Mouse (Mus musculus): ENCODE data around the gene Ube2v1. TPM values are rescaled to one million over a fixed set of nuclear protein-coding genes. Genes with fewer than 3 reads are reported as not detected.
A peak's percentile ranks its signal among the peaks of the same experiment; 100 is the strongest.

The Ube2v1 gene
- polyA plus RNA-seq (2015; fragmentation: Nextera tagmentation; extraction: Ambion mirVana), result 122 TPM in 2 replicates

DNA sequence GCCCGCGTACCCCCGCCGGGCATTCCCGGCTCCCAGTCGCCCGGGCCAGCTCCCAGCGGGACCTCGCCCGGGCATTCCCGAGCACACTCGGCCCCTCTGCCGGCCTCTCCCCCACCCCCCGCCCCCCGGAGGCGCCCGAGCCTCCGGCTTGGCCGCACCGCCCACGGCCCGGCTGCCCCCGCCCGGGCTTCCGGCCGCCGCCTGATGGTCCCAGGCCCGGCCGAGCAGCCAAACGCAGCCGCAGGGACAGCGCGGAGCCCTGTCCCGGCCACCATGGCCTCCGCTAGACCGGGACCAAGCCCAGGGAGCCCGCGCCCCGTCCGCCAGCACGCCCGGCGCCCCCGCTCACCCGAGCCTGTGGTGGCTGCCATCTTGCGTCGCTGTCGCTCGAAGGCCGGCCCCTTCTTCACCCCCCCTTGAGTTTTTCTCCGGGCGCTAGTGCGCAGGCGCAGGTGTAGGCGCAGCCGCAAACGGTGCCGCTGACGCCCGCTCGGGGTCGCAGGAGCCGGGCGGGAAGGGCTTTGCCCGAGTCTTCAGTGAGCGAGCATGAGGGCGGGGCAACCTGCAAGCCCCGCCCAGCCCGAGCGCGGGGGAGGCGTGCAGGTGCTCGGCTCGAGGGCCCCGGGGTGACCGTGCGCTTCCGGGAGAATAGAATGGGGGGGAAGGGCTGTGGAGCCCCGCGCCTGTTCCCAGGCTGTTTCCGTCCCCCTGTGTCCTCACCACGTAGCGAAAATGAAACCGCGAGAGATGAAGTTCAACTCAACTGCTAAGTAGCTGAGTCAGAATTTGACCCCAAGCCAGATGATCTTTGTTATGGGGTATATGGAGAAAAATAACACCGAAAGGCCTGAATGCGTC, at the start of gene Ube2v1:
Gene Ube2v1 (minus strand): TSS at position 505 of the 858 bp plus-strand sequence.
- peaks cover 22% of the 10 kb centered on the region for H3K36me3 ChIP-seq (replicated peaks; ENCODE audit: insufficient read depth, low read length)
- H3K4me1 ChIP-seq (ENCODE audit: insufficient read depth), result peaks cover 64% of the 10 kb centered on the region
- H3K4me3 ChIP-seq (ENCODE audit: low read depth, low read length), result peak within 1 kb of the TSS; percentile 91
- TF ChIP-seq CTCF (IDR thresholded peaks at IDR 0.05; ENCODE audit: low read depth), result peak; percentile 58
- TF ChIP-seq EP300 (IDR thresholded peaks at IDR 0.05; ENCODE audit: low read depth), result no peak; the same call in 1 of the 2 replicates
- H3K9ac ChIP-seq (replicated peaks), result peak within 1 kb of the TSS; percentile 97
- DNase-seq (peak; percentile 98), ATAC-seq (peak; percentile 78)
- peak within 1 kb of the TSS; percentile 75 for H3K4me2 ChIP-seq (ENCODE audit: low read depth, low read length)
- no peaks in the 10 kb centered on the region for H3K27me3 ChIP-seq (ENCODE audit: insufficient read depth, low read length)
- no peaks in the 10 kb centered on the region for H3K9me3 ChIP-seq (ENCODE audit: low read length)
- H3K27ac ChIP-seq (ENCODE audit: low read depth), result peak within 1 kb of the TSS; percentile 97
- WGBS (ENCODE audit: insufficient replicate concordance), result 1% methylated on average over 80 of the region's 87 CpGs

- Histone ChIP-seq H3K4me3 (ENCODE audit: low read depth, low read length) (no peak overlapping the region), H3K27me3 (ENCODE audit: insufficient read depth, low read length) (no peaks in the 10 kb centered on the region), H3K9me3 (ENCODE audit: low read length) (no peaks in the 10 kb centered on the region), H3K27ac (ENCODE audit: low read depth) (no peak overlapping the region), H3K4me2 (ENCODE audit: low read depth, low read length) (no peak overlapping the region), H3K36me3 (replicated peaks; ENCODE audit: insufficient read depth, low read length) (no peaks in the 10 kb centered on the region), H3K4me1 (ENCODE audit: insufficient read depth) (0 out of 2 replicates have a peak, but pooled peaks cover 3% of the 10 kb centered on the region), H3K9ac (replicated peaks) (no peak overlapping the region)
- TF ChIP-seq EP300 (IDR thresholded peaks at IDR 0.05; ENCODE audit: low read depth) (no peak), CTCF (IDR thresholded peaks at IDR 0.05; ENCODE audit: low read depth) (peak; percentile 81)
- 44% methylated on average over 5 of the region's 5 CpGs for WGBS (ENCODE audit: insufficient replicate concordance)
- ATAC-seq, result no peak
- peak; percentile 77 for DNase-seq
These were observed 48.8 kb upstream of the Ube2v1 start for GRCm38 (mm10) chr2:167680657-167681056.

DNA sequence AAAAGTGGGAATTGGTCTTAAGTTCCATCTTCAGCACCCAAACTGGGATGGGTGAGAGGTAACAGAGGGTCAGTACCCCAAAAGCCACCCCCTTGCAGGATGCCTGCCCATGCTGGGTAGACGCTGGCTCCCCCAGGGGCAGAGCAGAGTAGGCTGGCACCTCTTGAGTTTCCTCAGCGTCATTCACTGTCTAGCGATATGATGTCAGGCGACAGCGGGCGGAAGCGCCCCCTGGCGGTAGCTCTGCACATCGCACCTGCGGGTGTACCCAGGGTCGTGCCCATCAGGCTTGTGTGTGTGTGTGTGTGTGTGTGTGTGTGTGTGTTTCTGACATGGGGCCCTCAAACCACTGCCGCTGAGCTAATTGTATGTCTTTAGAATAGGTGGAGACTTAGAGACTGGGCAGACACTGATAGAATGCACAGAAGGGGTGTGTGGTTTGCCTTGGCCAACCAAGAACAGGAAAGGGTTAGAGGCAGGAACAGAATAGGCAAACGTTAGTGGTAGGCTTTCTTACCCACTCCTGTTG, 48.1 kb upstream of the Ube2v1 start:
- Histone ChIP-seq H3K9ac (replicated peaks) (no peak overlapping the region), H3K27me3 (ENCODE audit: insufficient read depth, low read length) (no peaks in the 10 kb centered on the region), H3K27ac (ENCODE audit: low read depth) (no peak overlapping the region), H3K9me3 (ENCODE audit: low read length) (no peaks in the 10 kb centered on the region), H3K4me1 (ENCODE audit: insufficient read depth) (0 out of 2 replicates have a peak, but pooled peaks cover 3% of the 10 kb centered on the region), H3K4me3 (ENCODE audit: low read depth, low read length) (no peak overlapping the region), H3K36me3 (replicated peaks; ENCODE audit: insufficient read depth, low read length) (no peaks in the 10 kb centered on the region), H3K4me2 (ENCODE audit: low read depth, low read length) (no peak overlapping the region)
- WGBS (ENCODE audit: insufficient replicate concordance), result under 1% methylated on average over 13 of the region's 13 CpGs
- peak; percentile 88 for DNase-seq
- no peak for TF ChIP-seq EP300 (IDR thresholded peaks at IDR 0.05; ENCODE audit: low read depth)
- TF ChIP-seq CTCF (IDR thresholded peaks at IDR 0.05; ENCODE audit: low read depth), result peak; percentile 98
- ATAC-seq, result peak; percentile 73

DNA sequence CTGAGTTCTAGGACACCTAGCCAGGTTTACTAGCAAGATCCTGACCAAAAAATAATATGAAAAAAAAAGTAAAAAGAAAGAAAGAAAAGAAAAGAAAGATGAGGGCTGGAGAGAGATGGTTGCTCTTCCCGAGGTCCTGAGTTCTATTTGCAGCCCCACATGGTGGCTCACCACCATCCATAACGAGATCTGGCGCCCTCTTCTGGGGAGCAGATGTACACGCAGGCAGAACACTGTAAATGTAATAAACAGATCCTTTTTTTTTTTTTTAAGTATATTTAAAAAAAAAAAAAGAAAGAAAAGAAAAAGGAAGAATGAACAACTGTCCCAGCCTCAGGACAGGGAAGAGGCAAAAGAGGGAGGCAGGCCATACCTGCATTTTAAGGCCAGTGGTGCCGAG, 46.7 kb upstream of the Ube2v1 start:
- H3K27me3 ChIP-seq (ENCODE audit: insufficient read depth, low read length), result no peaks in the 10 kb centered on the region
- H3K9ac ChIP-seq (replicated peaks), result no peak overlapping the region
- no peak for TF ChIP-seq EP300 (IDR thresholded peaks at IDR 0.05; ENCODE audit: low read depth)
- TF ChIP-seq CTCF (IDR thresholded peaks at IDR 0.05; ENCODE audit: low read depth), result peak; percentile 68
- DNase-seq (no peak), ATAC-seq (no peak)
- 54% methylated on average over 5 of the region's 5 CpGs for WGBS (ENCODE audit: insufficient replicate concordance)
- H3K4me2 ChIP-seq (ENCODE audit: low read depth, low read length), result no peak overlapping the region
- 0 out of 2 replicates have a peak, but pooled peaks cover 3% of the 10 kb centered on the region for H3K4me1 ChIP-seq (ENCODE audit: insufficient read depth)
- H3K36me3 ChIP-seq (replicated peaks; ENCODE audit: insufficient read depth, low read length), result no peaks in the 10 kb centered on the region
- no peak overlapping the region for H3K27ac ChIP-seq (ENCODE audit: low read depth)
- H3K4me3 ChIP-seq (ENCODE audit: low read depth, low read length), result no peak overlapping the region
- no peaks in the 10 kb centered on the region for H3K9me3 ChIP-seq (ENCODE audit: low read length)

DNA sequence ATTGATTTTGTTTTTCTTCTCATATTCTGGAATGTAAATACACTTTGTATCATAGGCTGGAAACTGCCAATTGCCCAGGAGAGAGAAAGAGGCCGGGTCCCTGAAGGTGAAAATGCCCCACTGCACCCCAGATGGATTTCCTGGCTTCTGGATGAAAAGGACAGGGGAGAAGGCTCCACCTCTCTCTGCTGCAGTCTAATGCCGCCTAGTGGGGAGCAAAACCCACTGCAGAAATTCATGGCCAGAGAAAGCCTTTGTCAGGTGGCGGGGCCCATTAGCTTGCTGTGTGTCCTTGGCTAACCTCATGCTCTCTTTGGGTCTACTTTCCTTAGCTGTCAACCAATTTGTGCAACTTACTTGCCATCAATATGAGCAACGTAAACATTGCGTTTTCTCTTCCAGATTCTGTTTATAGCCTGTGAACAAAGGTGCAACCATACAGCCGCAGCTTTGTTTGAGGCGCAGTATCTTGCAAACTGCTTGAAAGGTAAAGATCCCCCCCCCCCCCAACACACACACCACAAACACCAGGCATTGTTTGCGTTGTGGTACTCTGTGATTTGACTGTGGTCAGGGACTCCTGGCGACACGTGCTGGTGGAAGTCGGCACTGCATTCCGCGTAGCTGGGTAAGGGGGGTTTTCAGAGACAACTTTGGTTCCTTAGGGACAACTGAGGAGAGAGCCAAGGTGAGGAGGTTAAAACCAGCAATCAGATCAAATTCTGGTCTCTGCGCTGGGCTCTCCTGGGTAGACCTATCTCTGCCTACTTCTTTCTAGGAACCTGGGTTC, 43.4 kb upstream of the Ube2v1 start:
- ATAC-seq (no peak), DNase-seq (no peak)
- no peak overlapping the region for H3K9ac ChIP-seq (replicated peaks)
- no peaks in the 10 kb centered on the region for H3K36me3 ChIP-seq (replicated peaks; ENCODE audit: insufficient read depth, low read length)
- no peaks in the 10 kb centered on the region for H3K27me3 ChIP-seq (ENCODE audit: insufficient read depth, low read length)
- TF ChIP-seq CTCF (IDR thresholded peaks at IDR 0.05; ENCODE audit: low read depth) (peak; percentile 86), EP300 (IDR thresholded peaks at IDR 0.05; ENCODE audit: low read depth) (no peak)
- H3K9me3 ChIP-seq (ENCODE audit: low read length), result no peaks in the 10 kb centered on the region
- H3K4me3 ChIP-seq (ENCODE audit: low read depth, low read length), result no peak overlapping the region
- no peak overlapping the region for H3K4me2 ChIP-seq (ENCODE audit: low read depth, low read length)
- 41% methylated on average over 14 of the region's 14 CpGs for WGBS (ENCODE audit: insufficient replicate concordance)
- no peak overlapping the region for H3K27ac ChIP-seq (ENCODE audit: low read depth)
- peaks cover 21% of the 10 kb centered on the region for H3K4me1 ChIP-seq (ENCODE audit: insufficient read depth)
